Mouse (Mus musculus) heart, embryonic 12.5 days (tissue): ENCODE measurements at regions not wholly inside any gene's neighbourhood (a gene's known extent, or its start where the extent isn't known, plus 50 kb on each side); places are given as distances from the start of the nearest gene placed in this dataset.

Experiments
- ATAC-seq: fragments of 200-750 bp; cut with Nextera tagmentation; 2 replicates; pipeline ENCODE4 v1.8.0; 2017; ENCODE audit warnings: moderate TSS enrichment, moderate library complexity; ENCODE audit not compliant: insufficient number of reproducible peaks, low FRiP score
- H3K27ac ChIP-seq: fragments of 300-500 bp; sonication (generic); 2 replicates; pipeline ENCODE4 v1.5.1; 2016; ENCODE audit warnings: mild to moderate bottlenecking, moderate library complexity; ENCODE audit not compliant: poor library complexity, severe bottlenecking
- H3K27me3 ChIP-seq: fragments of 300-500 bp; sonication (generic); replicated peaks from 2 replicates; pipeline ENCODE4 v1.6.1; 2016; ENCODE audit warnings: mild to moderate bottlenecking, moderate library complexity
- H3K36me3 ChIP-seq: fragments of 300-500 bp; sonication (generic); 2 replicates; pipeline ENCODE4 v1.6.1; 2016; ENCODE audit warnings: mild to moderate bottlenecking, moderate library complexity
- H3K4me1 ChIP-seq: fragments of 300-500 bp; sonication (generic); replicated peaks from 2 replicates; pipeline ENCODE4 v1.6.1; 2016; ENCODE audit warnings: mild to moderate bottlenecking
- H3K4me2 ChIP-seq: fragments of 300-500 bp; sonication (generic); 2 replicates; pipeline ENCODE4 v1.6.1; 2016; ENCODE audit warnings: mild to moderate bottlenecking, moderate library complexity
- H3K4me3 ChIP-seq: fragments of 300-500 bp; sonication (generic); 2 replicates; pipeline ENCODE4 v1.5.1; 2016; ENCODE audit warnings: mild to moderate bottlenecking
- H3K9ac ChIP-seq: fragments of 300-500 bp; sonication (generic); 2 replicates; pipeline ENCODE4 v1.6.1; 2016; ENCODE audit warnings: mild to moderate bottlenecking, moderate library complexity
- H3K9me3 ChIP-seq: fragments of 300-500 bp; sonication (generic); replicated peaks from 2 replicates; pipeline ENCODE4 v1.6.1; 2016; ENCODE audit warnings: mild to moderate bottlenecking, moderate library complexity
- WGBS: fragments of 180-500 bp; shearing (Covaris S2); methylation state at CpG from one replicate; pipeline ENCODE4 v1.1.7; 2016; 5-methylcytosine and 5-hydroxymethylcytosine counted together

DNA sequence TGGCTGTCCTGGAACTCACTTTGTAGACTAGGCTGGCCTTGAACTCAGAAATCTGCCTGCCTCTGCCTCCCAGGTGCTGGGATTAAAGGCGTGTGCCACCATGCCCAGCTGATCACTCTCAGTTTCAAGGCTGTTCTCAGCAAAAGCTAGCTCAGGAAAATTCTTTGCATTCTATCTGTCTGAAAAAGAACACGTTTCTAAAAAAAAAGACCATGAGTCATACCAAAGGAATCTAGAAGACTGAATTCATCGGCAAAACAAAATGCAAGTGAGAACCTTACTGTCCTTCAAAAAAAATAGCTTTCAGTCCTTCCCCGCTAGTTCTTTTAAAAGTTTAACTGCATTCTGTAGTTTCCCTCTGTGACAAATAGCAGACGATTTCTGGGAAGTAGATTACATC, 596.3 kb upstream of the Syt1 start:
- no peaks in the 10 kb centered on the region for H3K4me1 ChIP-seq
- no peak overlapping the region for H3K27ac ChIP-seq
- H3K4me3 ChIP-seq: no peak overlapping the region
- no peaks in the 10 kb centered on the region for H3K36me3 ChIP-seq
- no peak for ATAC-seq
- H3K4me2 ChIP-seq: no peak overlapping the region
- H3K27me3 ChIP-seq: no peaks in the 10 kb centered on the region
- H3K9me3 ChIP-seq: no peaks in the 10 kb centered on the region
- no peak overlapping the region for H3K9ac ChIP-seq
- WGBS: 46% methylated on average over 5 of the region's 5 CpGs

DNA sequence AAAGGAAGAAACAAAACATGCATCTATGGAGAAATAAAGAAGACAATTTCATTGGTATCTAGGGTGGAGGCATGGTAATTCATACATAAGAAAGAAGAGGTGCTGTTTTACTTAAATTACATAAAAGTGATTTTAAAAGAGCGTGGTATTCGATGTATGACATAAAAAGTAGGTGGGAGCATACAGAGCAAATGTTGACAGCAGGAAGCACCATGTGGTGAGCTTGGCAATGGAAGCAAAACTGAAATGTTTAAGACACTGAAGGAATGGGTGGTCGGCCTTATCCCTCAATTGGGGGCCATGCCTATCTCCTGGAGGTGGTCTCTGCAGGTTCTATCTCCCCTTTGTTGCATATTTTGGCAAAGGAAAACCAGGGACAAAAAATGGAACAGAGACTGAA, 592.5 kb upstream of the Syt1 start:
- H3K4me3 ChIP-seq: no peak overlapping the region
- no peak overlapping the region for H3K9ac ChIP-seq
- no peaks in the 10 kb centered on the region for H3K36me3 ChIP-seq
- no peaks in the 10 kb centered on the region for H3K27me3 ChIP-seq
- no peak overlapping the region for H3K27ac ChIP-seq
- no peak overlapping the region for H3K4me2 ChIP-seq
- whole genome bisulfite sequencing: 73% methylated on average over 3 of the region's 3 CpGs
- ATAC-seq: no peak
- H3K4me1 ChIP-seq: no peaks in the 10 kb centered on the region
- H3K9me3 ChIP-seq: no peaks in the 10 kb centered on the region

- H3K4me3 ChIP-seq: no peak overlapping the region
- no peak overlapping the region for H3K27ac ChIP-seq
- no peaks in the 10 kb centered on the region for H3K36me3 ChIP-seq
- H3K4me1 ChIP-seq: no peaks in the 10 kb centered on the region
- no peak overlapping the region for H3K9ac ChIP-seq
- no peaks in the 10 kb centered on the region for H3K9me3 ChIP-seq
- H3K4me2 ChIP-seq: no peak overlapping the region
- no peak for ATAC-seq
- WGBS: 72% methylated on average over 3 of the region's 3 CpGs
- no peaks in the 10 kb centered on the region for H3K27me3 ChIP-seq
Observed at GRCm38 (mm10) chr10:109598604-109599003, 587.8 kb upstream of the Syt1 start.

- Histone ChIP-seq H3K27ac (no peak overlapping the region), H3K4me1 (no peaks in the 10 kb centered on the region), H3K9ac (no peak overlapping the region), H3K36me3 (no peaks in the 10 kb centered on the region), H3K9me3 (no peaks in the 10 kb centered on the region), H3K27me3 (no peaks in the 10 kb centered on the region), H3K4me3 (no peak overlapping the region), H3K4me2 (no peak overlapping the region)
- 84% methylated on average over 4 of the region's 4 CpGs for WGBS
- no peak for ATAC-seq
Observed at GRCm38 (mm10) chr10:109573200-109573599, 562.4 kb upstream of the Syt1 start.

GRCm38 (mm10) chr10:109569798-109570197, 559.0 kb upstream of the Syt1 start:
- no peak overlapping the region for H3K9ac ChIP-seq
- H3K4me2 ChIP-seq: no peak overlapping the region
- no peak overlapping the region for H3K27ac ChIP-seq
- H3K27me3 ChIP-seq: no peaks in the 10 kb centered on the region
- 80% methylated on average over 2 of the region's 2 CpGs for WGBS
- H3K4me3 ChIP-seq: no peak overlapping the region
- ATAC-seq: no peak
- no peaks in the 10 kb centered on the region for H3K36me3 ChIP-seq
- no peaks in the 10 kb centered on the region for H3K4me1 ChIP-seq
- no peaks in the 10 kb centered on the region for H3K9me3 ChIP-seq

DNA sequence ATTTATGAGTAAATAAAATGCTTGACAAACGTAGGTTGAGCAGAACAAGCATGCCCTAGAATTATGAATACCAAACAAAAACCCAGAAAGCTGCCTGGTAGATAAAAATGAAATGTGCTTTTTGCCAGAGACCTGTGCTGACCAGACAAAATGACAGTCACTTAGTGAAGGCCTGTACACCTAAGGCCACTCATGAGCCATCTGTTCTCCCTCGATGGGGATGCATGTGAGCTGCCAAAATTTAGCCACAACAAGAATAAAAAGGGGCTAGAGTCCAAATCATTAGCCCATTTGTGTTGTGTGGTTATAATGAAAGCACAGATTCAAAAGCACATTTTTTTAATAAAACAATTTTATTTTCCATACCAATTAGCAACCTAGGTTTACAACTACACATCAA, 555.9 kb upstream of the Syt1 start:
- Histone ChIP-seq H3K9me3 (no peaks in the 10 kb centered on the region), H3K36me3 (no peaks in the 10 kb centered on the region), H3K27me3 (no peaks in the 10 kb centered on the region), H3K4me2 (no peak overlapping the region), H3K27ac (no peak overlapping the region), H3K4me3 (no peak overlapping the region), H3K9ac (no peak overlapping the region), H3K4me1 (no peaks in the 10 kb centered on the region)
- 78% methylated on average over 2 of the region's 2 CpGs for WGBS
- no peak for ATAC-seq

DNA sequence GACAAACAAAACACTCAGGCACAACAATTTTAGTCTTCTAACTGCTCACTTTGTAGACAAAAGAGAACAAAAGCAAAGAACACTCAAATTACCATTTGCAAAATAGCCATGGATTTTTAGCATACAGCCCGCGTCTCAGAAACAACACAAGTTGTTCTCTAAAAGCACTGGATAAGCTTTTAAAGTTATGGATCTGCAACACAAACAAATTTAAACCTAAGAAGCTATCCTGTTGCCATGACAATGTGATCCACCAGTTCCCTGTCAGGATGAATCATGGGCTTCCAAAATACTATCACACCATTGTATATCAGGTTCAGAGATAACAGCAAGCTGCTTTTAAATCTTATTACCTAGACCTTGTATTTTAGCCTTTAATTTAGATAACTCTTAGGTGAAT, 550.9 kb upstream of the Syt1 start:
- peaks cover 4% of the 10 kb centered on the region; the same call in 1 of the 2 replicates for H3K4me1 ChIP-seq
- no peak for ATAC-seq
- H3K9me3 ChIP-seq: peaks cover 4% of the 10 kb centered on the region; the same call in 1 of the 2 replicates
- no peak overlapping the region for H3K4me2 ChIP-seq
- H3K36me3 ChIP-seq: no peaks in the 10 kb centered on the region
- WGBS: 69% methylated on average over 2 of the region's 2 CpGs
- no peak overlapping the region for H3K4me3 ChIP-seq
- H3K27ac ChIP-seq: no peak overlapping the region
- no peaks in the 10 kb centered on the region for H3K27me3 ChIP-seq
- H3K9ac ChIP-seq: no peak overlapping the region

DNA sequence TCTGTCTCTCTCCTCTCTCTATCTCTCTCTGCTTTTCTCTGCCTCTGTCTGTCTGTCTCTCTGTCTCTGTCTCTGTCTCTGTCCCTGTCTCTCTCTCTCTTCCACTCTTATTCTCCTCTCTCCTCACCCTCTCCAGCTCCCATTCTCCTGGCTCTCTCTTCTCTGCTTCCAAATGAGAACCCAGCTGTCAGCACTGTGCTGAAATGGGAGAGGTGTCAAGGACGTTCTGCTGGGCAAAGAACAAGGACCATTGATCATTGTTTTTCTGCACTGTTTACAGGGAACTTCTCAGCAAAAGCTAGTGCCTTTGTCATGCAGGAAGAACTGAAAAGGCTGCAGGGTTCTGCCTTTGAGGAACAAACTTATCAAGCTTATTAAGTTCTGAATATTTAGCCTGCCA, 550.3 kb upstream of the Syt1 start:
- Histone ChIP-seq H3K36me3 (no peaks in the 10 kb centered on the region), H3K4me3 (no peak overlapping the region), H3K9ac (no peak overlapping the region), H3K4me1 (peaks cover 4% of the 10 kb centered on the region; the same call in 1 of the 2 replicates), H3K9me3 (peaks cover 4% of the 10 kb centered on the region; the same call in 1 of the 2 replicates), H3K27me3 (no peaks in the 10 kb centered on the region), H3K4me2 (no peak overlapping the region), H3K27ac (no peak overlapping the region)
- ATAC-seq: no peak
- 0% methylated on average over 1 of the region's 1 CpGs for WGBS

- H3K4me3 ChIP-seq: no peak overlapping the region
- no peak overlapping the region for H3K27ac ChIP-seq
- H3K9me3 ChIP-seq: no peaks in the 10 kb centered on the region
- H3K36me3 ChIP-seq: no peaks in the 10 kb centered on the region
- H3K27me3 ChIP-seq: no peaks in the 10 kb centered on the region
- WGBS: 81% methylated on average over 1 of the region's 1 CpGs
- no peak for ATAC-seq
- no peak overlapping the region for H3K4me2 ChIP-seq
- no peak overlapping the region for H3K9ac ChIP-seq
- no peaks in the 10 kb centered on the region for H3K4me1 ChIP-seq
Observed at GRCm38 (mm10) chr10:109543301-109543700, 532.5 kb upstream of the Syt1 start.

DNA sequence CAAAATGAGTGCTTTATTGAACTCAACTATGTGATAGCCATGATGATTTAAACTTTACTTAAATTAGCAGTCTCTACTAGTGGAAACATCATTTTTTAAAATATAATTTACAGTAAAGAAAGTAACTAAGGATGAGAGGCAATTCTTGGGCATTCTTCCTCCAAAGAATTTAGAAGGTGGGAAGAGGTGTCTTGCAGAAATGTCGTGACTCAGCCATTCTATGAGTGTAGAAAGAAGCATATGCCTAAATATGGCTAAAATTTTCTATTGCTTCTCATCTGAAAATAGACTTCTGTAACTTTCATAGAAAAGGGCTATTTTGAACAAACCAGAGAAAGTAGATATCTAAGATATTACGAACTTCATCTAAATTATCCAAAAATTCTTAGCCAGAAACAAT, 529.4 kb upstream of the Syt1 start:
- Histone ChIP-seq H3K27ac (no peak overlapping the region), H3K36me3 (no peaks in the 10 kb centered on the region), H3K9ac (no peak overlapping the region), H3K9me3 (no peaks in the 10 kb centered on the region), H3K27me3 (no peaks in the 10 kb centered on the region), H3K4me3 (no peak overlapping the region), H3K4me2 (no peak overlapping the region), H3K4me1 (no peaks in the 10 kb centered on the region)
- no peak for ATAC-seq
- 74% methylated on average over 2 of the region's 2 CpGs for WGBS

DNA sequence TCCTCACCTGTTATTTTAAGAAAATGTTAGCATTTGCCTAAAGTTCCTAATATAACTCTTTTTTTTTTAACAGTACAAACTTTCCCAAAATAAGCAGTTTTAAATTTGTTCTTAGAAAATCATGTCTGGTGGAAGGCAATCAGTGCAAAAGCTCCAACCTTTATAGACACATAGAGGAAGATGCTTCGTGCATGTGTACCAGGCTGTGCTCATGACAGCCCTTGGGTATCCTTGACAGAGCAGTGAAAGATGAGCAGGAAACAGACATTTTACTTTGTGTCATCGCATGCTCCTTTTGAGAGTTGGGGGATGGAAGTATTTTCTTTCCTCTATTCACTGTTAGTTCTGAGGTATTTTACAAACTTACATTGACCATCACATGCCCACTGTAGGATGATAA, 517.3 kb upstream of the Syt1 start:
- H3K9ac ChIP-seq: no peak overlapping the region
- no peak overlapping the region for H3K27ac ChIP-seq
- ATAC-seq: no peak
- no peaks in the 10 kb centered on the region for H3K9me3 ChIP-seq
- H3K4me2 ChIP-seq: no peak overlapping the region
- H3K36me3 ChIP-seq: no peaks in the 10 kb centered on the region
- no peaks in the 10 kb centered on the region for H3K4me1 ChIP-seq
- H3K4me3 ChIP-seq: no peak overlapping the region
- H3K27me3 ChIP-seq: no peaks in the 10 kb centered on the region
- 78% methylated on average over 2 of the region's 2 CpGs for WGBS

DNA sequence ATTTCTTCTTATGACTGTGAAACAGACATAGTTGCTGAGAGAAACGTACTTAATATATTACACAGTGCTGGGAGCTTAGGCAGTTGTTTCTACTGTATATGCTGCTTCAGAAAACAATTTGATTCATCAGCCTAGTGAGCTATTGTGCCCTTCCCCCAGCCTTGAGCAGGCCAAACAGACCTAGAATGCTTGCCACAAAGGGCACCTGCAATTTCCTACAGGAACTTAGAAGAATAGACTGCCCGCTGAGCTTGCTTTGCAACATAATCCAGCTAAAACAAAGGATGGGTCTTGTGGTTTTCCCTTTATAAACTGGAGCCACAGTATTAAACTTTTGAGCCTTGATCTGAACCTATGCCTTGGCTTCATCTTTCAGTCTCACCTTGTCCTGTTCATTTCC, 510.9 kb upstream of the Syt1 start:
- Histone ChIP-seq H3K4me3 (no peak overlapping the region), H3K4me1 (no peaks in the 10 kb centered on the region), H3K9ac (no peak overlapping the region), H3K36me3 (no peaks in the 10 kb centered on the region), H3K27me3 (no peaks in the 10 kb centered on the region), H3K9me3 (no peaks in the 10 kb centered on the region), H3K4me2 (no peak overlapping the region), H3K27ac (no peak overlapping the region)
- no peak for ATAC-seq
- 25% methylated on average over 2 of the region's 2 CpGs for WGBS
